Mouse (Mus musculus): Measurements from ENCODE around the gene Supv3l1. TPM values are rescaled to one million over a fixed set of nuclear protein-coding genes. Genes with fewer than 3 reads are reported as not detected.
A peak's percentile ranks its signal among the peaks of the same experiment; 100 is the strongest.

Supv3l1 gene
- total RNA-seq, 2 experiments from 2014 or later = 17.1 to 19.7 TPM

DNA sequence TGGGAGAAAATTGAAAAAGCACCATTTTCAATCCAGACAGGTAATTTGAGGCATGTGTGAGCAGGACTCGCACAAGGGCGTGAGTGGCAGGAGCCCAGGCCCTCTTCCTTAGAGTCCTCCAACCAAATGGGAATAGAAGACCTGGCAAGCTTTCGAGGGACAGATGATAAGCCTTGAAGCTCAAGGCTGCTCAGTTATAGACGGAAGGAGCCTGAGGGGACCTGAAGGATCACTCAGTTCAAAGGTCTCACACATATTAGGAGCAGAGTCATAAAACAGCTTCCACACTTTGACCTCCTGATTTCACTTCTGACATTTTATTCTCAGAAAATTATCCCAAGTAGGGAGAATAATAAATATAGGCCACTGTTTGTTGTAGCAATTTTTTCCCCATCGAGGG lies 30.1 kb downstream of the Supv3l1 start:
- no peak for DNase-seq
- intact Hi-C loops (cut with DNase I) = no loop called here

DNA sequence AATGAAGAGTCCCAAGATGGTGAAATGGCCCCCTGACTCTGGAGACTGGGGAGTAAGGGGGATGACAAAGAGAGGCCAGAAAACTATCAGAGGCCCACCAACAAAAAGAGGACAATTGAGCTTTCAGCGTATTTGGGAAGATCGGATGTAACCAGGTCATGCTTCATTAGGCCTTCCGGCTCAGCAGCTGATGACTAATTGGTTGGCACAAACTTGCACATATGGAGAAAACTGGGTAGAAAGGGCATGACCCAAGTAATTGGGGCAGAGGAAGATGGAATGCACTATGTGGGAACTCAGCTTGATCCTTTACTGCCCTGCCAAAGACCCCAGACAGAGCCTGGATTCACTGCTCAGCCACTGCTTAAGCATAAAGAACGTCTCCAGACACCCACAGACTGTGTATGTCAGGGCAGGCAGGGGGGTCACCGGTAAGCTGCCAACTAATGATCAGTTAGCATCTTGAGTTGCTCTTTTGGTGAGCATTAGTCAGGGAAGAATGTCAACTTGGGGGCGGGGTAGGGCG lies 30.6 kb downstream of the Supv3l1 start:
- intact Hi-C loops (cut with DNase I) = no loop called here
- no peak for DNase-seq

GRCm38 (mm10) chr10:62413606-62413982 lies 35.9 kb downstream of the Supv3l1 start:
- intact Hi-C loops (cut with DNase I) = loop anchor here (2.0 kb wide), 1 partner anchor 139 kb away; no protein-coding TSS in a partner anchor
- DNase-seq = no peak

DNA sequence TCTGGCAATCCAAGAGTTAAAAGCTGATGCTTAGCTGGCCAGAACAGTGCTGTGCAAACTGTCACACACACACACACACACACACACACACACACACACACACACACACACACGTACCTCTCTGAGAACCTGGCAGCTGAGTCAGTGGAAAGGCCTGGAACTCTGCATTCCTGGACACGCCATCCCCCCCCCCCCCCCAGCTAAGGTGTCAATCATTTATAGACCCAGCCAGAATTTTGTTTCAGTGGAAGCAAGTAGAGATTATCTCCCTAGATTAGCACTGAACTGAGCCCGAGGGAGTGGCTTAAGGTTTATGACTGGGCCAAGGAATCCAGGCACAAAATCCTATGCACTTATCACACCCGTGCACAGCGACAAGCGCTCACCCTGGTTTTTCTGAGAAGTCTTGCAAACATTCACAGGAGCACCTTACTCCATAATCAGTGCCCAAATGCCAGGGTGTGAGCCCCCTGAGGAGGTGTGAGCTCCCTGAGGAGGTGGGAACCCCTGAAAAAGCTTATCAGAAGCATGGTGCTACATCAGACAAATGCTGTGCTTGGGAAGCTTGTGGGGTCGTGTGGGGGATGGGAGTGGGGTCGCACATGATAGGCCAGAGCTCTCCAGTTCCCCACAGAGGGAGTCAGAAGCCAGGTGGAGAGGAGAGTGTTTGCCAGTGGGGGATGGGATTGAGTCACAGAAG lies 36.5 kb downstream of the Supv3l1 start:
- intact Hi-C loops (cut with DNase I) = loop anchor here (2.0 kb wide), 1 partner anchor 138 kb away; no protein-coding TSS in a partner anchor
- DNase-seq = no peak

DNA sequence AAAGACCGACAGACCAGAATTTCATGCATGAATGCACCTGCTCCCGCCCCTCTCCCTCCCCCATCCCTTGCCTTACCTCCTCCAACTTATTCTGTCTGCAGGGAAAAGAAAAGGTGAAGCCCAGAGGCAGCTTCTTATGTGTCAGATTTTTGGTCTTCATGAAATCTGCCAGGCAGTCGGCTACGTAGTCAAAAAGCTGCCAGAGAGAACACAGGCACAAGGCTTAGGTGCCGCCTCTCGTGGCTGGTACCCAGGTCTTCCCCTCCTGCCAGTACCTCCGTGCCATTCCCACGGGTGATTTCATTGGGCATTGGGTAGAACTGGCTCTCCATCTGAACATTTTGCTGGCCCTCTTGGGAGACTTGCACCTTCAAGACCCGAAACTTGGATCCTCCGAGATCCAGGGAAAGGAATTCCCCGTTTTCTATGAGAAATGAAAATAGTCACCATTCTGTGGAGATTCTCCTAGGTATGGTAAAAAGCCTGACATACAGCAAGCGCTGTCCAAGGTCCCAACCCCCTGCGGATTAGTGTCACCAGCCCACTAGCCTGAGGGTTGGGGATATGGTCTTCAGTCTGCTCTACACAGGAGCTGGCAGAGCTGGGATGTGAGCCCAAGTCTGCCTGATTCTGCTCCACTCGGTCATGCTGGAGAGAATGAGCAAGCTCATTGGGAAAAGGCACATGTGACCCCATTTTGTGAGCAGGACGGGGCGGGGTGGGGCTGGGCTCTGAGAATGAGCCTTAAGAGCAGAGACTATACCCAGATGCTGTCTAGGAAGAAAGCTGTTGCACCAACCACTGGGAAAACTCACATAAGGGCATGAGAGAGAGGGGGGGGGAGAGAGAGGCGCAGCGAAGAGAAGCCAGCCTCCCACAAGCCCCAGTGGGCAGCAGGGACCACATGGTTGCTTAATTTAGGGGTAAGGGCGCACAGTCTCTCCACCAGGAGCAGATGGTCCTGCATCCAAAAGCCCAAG lies 37.8 kb downstream of the Supv3l1 start:
- DNase-seq = no peak
- intact Hi-C loops (cut with DNase I) = loop anchor here (2.0 kb wide), 1 partner anchor 137 kb away; no protein-coding TSS in a partner anchor

DNA sequence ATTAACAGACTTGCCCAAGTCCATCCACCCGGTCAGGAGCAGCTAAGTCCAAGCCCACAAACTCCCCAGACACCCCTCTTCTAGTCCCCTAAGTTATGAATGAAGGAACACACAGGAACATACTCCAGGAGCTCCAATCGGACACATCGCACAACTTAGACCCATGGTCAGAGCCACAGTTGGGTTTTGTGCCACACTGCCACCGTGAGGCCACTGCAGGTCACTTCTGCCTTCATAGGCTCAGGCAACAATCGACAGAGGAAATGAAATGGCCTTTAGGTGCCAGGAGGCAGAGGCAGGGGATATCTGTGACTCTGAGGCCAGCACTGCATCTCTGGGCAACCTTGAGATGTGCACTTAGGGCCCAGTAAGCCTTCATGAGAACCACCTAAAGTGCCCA lies 38.6 kb downstream of the Supv3l1 start:
- peak; percentile 53 to 55 for DNase-seq
- intact Hi-C loops (cut with DNase I) = no loop called here

DNA sequence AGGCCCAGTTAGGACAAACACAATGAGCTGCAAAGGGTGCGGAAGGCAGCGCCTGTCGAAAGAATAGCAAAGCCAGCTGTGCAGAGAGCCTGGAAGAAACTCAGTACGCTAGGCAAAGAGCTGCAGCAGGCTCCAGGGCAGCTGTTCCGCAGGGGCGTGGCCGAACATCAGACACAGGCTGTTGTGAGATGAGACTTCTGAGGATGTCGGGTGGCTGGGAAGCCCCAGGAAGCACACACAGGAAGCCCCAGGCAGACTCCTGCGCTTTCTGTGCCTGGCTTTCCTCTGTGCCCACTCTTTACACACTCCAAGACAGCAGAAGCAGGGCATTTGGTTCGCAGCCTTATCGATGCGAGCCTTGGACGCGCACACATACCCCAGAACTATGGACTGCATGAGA lies 44.6 kb downstream of the Supv3l1 start:
- intact Hi-C loops (cut with DNase I) = loop anchor here (10.0 kb wide), 1 partner anchor 540 kb away; no protein-coding TSS in a partner anchor
- peak; percentile 38 to 49 for DNase-seq

- intact Hi-C loops (cut with DNase I) = loop anchor here (10.0 kb wide), 1 partner anchor 537 kb away; no protein-coding TSS in a partner anchor
- peak; percentile 26 to 45 for DNase-seq
Observed at GRCm38 (mm10) chr10:62401641-62402111, 47.9 kb downstream of the Supv3l1 start.

DNA sequence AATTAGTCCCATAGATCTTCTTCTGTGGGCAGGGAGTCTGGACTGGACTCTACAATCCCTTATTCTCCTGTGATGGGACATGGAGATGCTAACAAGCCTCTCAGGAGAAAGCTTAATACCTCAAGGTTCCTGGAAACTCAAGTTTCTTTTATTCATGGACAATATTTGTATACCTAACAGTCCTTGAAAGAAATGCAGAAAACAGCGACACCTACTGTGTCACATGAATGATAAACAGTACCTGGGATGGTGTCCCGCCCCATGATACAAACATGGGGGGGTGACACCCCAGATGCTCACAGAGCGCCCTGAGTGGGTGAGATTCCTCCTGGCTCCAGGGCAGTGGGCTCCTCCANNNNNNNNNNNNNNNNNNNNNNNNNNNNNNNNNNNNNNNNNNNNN lies 66.5 kb downstream of the Supv3l1 start:
- intact Hi-C loops (cut with DNase I) = no loop called here

GRCm38 (mm10) chr10:62380936-62381335 lies 68.6 kb downstream of the Supv3l1 start:
- no peak for DNase-seq
- intact Hi-C loops (cut with DNase I) = no loop called here

More for the DNA sequence above, 66.5 kb downstream of the Supv3l1 start:
- DNase-seq = no peak

- DNase-seq = no peak
- intact Hi-C loops (cut with DNase I) = no loop called here
Observed at GRCm38 (mm10) chr10:62379808-62380207, 69.7 kb downstream of the Supv3l1 start, which contains the start of gene Hk1. Gene Hk1 (minus strand): TSS chr10:62379908.

Other genes starting within 250 kb of the Supv3l1 start
- 1 to 10 TPM; 3.5 to 6.4 TPM for gene Tspan15, start 218.5 kb downstream of the Supv3l1 start, total RNA-seq (2021)
- not detected for gene Tacr2, start 197.3 kb downstream of the Supv3l1 start, total RNA-seq (2021)
- gene Hk1, start 69.8 kb downstream of the Supv3l1 start, total RNA-seq (2021) = 1 to 10 TPM; 6.1 to 7.8 TPM
- not detected for gene Hkdc1, start 27.2 kb downstream of the Supv3l1 start, total RNA-seq (2021)
- gene 4930507D05Rik, start 249 bp downstream of the Supv3l1 start, total RNA-seq (2021) = not detected
- gene Vps26a, start 37.1 kb upstream of the Supv3l1 start, total RNA-seq (2021) = 10 to 100 TPM; 24.3 to 29.0 TPM
- gene Srgn, start 77.7 kb upstream of the Supv3l1 start, total RNA-seq (2021) = 10 to 100 TPM; 12.2 to 14.1 TPM
- 10 to 100 TPM; 23.6 to 24.0 TPM for gene Kif1bp, start 128.7 kb upstream of the Supv3l1 start, total RNA-seq (2021)
- gene Ddx21, start 152.5 kb upstream of the Supv3l1 start, total RNA-seq (2021) = 10 to 100 TPM; 23.1 to 34.2 TPM
- gene Ddx50, start 201.5 kb upstream of the Supv3l1 start, total RNA-seq (2021) = 10 to 100 TPM; 40.0 to 43.3 TPM